In genomic region chr6:135364891-135365301, GRCm38 (mm10) we compare ENCODE assay signal across 9 mouse cellular contexts. TPM values are rescaled to one million over a fixed set of nuclear protein-coding genes. Genes with fewer than 3 reads are reported as not detected.
DNase-seq lines count a peak whose midpoint lies in the region; ATAC-seq and TF ChIP-seq lines count a peak whose summit lies in the region.
"Had no signal": no experiment of that assay in that cellular context is flagged by ENCODE, and none has a peak within 500 bp of the region (broad histone marks: within the 10 kb centered on the region; RNA-seq: fewer than 3 reads in every experiment).

No protein-coding gene starts in this region.

- TF ChIP-seq CTCF in embryonic fibroblast, embryonic 13.5 days (IDR thresholded peaks at IDR 0.05; ENCODE audit: borderline replicate concordance, insufficient read depth, low read length), result no peak

- no peaks in the 10 kb centered on the region for H3K36me3 ChIP-seq in hindbrain, embryonic 13.5 days
- H3K36me3 ChIP-seq in limb, embryonic 15.5 days, result 0 out of 2 replicates have a peak, but pooled peaks cover 6% of the 10 kb centered on the region
- H3K36me3 ChIP-seq: neural tube, embryonic 12.5 days had no signal

- peaks cover 16% of the 10 kb centered on the region for H3K4me1 ChIP-seq in embryonic fibroblast, embryonic 13.5 days (ENCODE audit: control insufficient read depth, insufficient read depth, low read length)
- H3K4me1 ChIP-seq in hindbrain, embryonic 13.5 days (replicated peaks), result peaks cover 39% of the 10 kb centered on the region
- H3K4me1 ChIP-seq in limb, embryonic 15.5 days, result peaks cover 74% of the 10 kb centered on the region

- H3K27ac ChIP-seq in embryonic fibroblast, embryonic 13.5 days (ENCODE audit: insufficient read depth, low read length), result peak overlapping the region; percentile 100
- H3K27ac ChIP-seq in hindbrain, embryonic 13.5 days, result 0 out of 2 replicates have a peak overlapping the region, but pooled peaks have one; percentile 40
- H3K27ac ChIP-seq in limb, embryonic 15.5 days, result peak overlapping the region; percentile 98
- H3K27ac ChIP-seq: neural tube, embryonic 12.5 days had no signal

- H3K27me3 ChIP-seq in hindbrain, embryonic 13.5 days, result no peaks in the 10 kb centered on the region
- H3K27me3 ChIP-seq in limb, embryonic 15.5 days, result no peaks in the 10 kb centered on the region
- H3K27me3 ChIP-seq: neural tube, embryonic 12.5 days had no signal

- H3K9ac ChIP-seq in hindbrain, embryonic 13.5 days, result no peak overlapping the region
- H3K9ac ChIP-seq in limb, embryonic 15.5 days, result peak overlapping the region; percentile 47
- H3K9ac ChIP-seq: neural tube, embryonic 12.5 days had no signal

- DNase-seq in adrenal gland, adult (ENCODE audit: inconsistent age in 2 of 2, low spot score in 1 of 2), result peak; percentile 61 to 84
- no peak for DNase-seq in adrenal gland, postnatal 4 days (ENCODE audit: low spot score in 2 of 2)
- DNase-seq in testis, postnatal 10 days (ENCODE audit: low spot score), result peak; percentile 61
- DNase-seq in layer of hippocampus, adult 9-10 months (ENCODE audit: low spot score), result no peak
- DNase-seq in frontal cortex, postnatal 14 days (ENCODE audit: low spot score in 2 of 2), result no peak

- 78% methylated on average over 6 of the region's 6 CpGs for WGBS in hindbrain, embryonic 13.5 days
- 36% methylated on average over 6 of the region's 6 CpGs for WGBS in limb, embryonic 15.5 days

- no peak for TF ChIP-seq POLR2A in embryonic fibroblast, embryonic 13.5 days (IDR thresholded peaks at IDR 0.05; ENCODE audit: low read depth, low read length)

- H3K9me3 ChIP-seq in hindbrain, embryonic 13.5 days, result no peaks in the 10 kb centered on the region
- no peaks in the 10 kb centered on the region for H3K9me3 ChIP-seq in limb, embryonic 15.5 days
- H3K9me3 ChIP-seq: neural tube, embryonic 12.5 days had no signal

- no peak for ATAC-seq in hindbrain, embryonic 13.5 days (ENCODE audit: low FRiP score)
- peak; percentile 48; the same call in 1 of the 2 replicates for ATAC-seq in limb, embryonic 15.5 days (ENCODE audit: insufficient number of reproducible peaks, low FRiP score, low TSS enrichment, low read depth)

- H3K4me2 ChIP-seq in hindbrain, embryonic 13.5 days, result no peak overlapping the region
- H3K4me2 ChIP-seq in limb, embryonic 15.5 days, result peak overlapping the region; percentile 53

- H3K4me3 ChIP-seq in embryonic fibroblast, embryonic 13.5 days (ENCODE audit: insufficient read depth, low read length), result peak overlapping the region; percentile 100
- no peak overlapping the region for H3K4me3 ChIP-seq in hindbrain, embryonic 13.5 days
- H3K4me3 ChIP-seq in limb, embryonic 15.5 days, result peak overlapping the region; percentile 61
- H3K4me3 ChIP-seq: neural tube, embryonic 12.5 days had no signal

RNA-seq across cellular contexts. Expression of gene Emp1, which starts 2.6 kb away (rescaled TPM):
- total RNA-seq in adrenal gland, postnatal 4 days (2021), result 100 to 1,000 TPM; 110 to 112 TPM
- polyA plus RNA-seq in embryonic fibroblast, embryonic 13.5 days (2011; ENCODE audit: insufficient read length, low read depth, missing spikeins), result 952 and 959 TPM in 2 replicates
- 11.1 and 12.2 TPM in 2 replicates for polyA plus RNA-seq in hindbrain, embryonic 13.5 days (2015; fragmentation: Nextera tagmentation; extraction: Ambion mirVana)
- polyA plus RNA-seq in limb, embryonic 15.5 days (2015; fragmentation: Nextera tagmentation; extraction: Ambion mirVana), result 244 and 369 TPM in 2 replicates

RNA-seq across cellular contexts. Expression of gene Pbp2, which starts 54.7 kb away (rescaled TPM):
- total RNA-seq in adrenal gland, postnatal 4 days (2021), result not detected
- polyA plus RNA-seq in embryonic fibroblast, embryonic 13.5 days (2011; ENCODE audit: insufficient read length, low read depth, missing spikeins), result 1.1 and 4.3 TPM in 2 replicates
- polyA plus RNA-seq in hindbrain, embryonic 13.5 days (2015; fragmentation: Nextera tagmentation; extraction: Ambion mirVana), result 0.16 and 0.26 TPM in 2 replicates
- polyA plus RNA-seq in limb, embryonic 15.5 days (2015; fragmentation: Nextera tagmentation; extraction: Ambion mirVana), result 2.6 and 3.4 TPM in 2 replicates

Comparison
In these comparisons a context has a peak if more than half of its experiments do, and no peak if none do; other contexts are left out.
1. DNase-seq: peak in adrenal gland, adult (2 of 2) and testis, postnatal 10 days (single experiment); none in adrenal gland, postnatal 4 days (0 of 2), layer of hippocampus, adult 9-10 months (single experiment) and frontal cortex, postnatal 14 days (0 of 2).
2. H3K27ac ChIP-seq: peak in every context shown above with its lines; median percentile 100 in embryonic fibroblast, embryonic 13.5 days; 98 in limb, embryonic 15.5 days; 40 in hindbrain, embryonic 13.5 days.
3. RNA of gene Emp1, which starts 2.6 kb away (polyA plus RNA-seq): 952 to 959 TPM in embryonic fibroblast, embryonic 13.5 days and 244 to 369 TPM in limb, embryonic 15.5 days; 11.1 to 12.2 TPM in hindbrain, embryonic 13.5 days; every median in the first group is over 10 times any median in the second.